Comparison of ENCODE assay signal across 18 mouse cellular contexts in the genomic region with DNA sequence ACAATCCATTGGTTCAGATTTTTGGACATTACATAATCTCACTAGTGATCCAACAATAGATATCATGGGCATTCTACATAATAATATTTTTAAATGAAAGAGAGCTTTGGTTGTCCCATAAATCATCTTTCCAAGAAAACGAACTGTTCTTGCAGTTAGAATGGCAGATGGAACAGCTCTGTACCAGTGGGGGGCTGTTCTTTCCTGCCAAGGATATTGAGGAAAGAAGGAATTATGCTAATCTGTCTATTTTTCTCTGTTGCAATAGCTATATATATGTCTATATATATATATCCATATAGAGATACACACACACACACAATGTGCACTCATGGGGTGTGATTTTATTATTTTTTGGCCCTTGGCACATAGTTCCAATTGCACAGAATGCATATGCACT.
DNase-seq lines count a peak whose midpoint lies in the region; ATAC-seq lines count a peak whose summit lies in the region.
"Had no signal": no experiment of that assay in that cellular context is flagged by ENCODE, and none has a peak within 500 bp of the region (broad histone marks: within the 10 kb centered on the region; RNA-seq: fewer than 3 reads in every experiment).

No protein-coding gene starts in this region.

- no peak overlapping the region for H3K27ac ChIP-seq in forebrain, embryonic 14.5 days (ENCODE audit: low read depth, low read length)
- no peak overlapping the region for H3K27ac ChIP-seq in forebrain, embryonic 12.5 days
- H3K27ac ChIP-seq: embryonic facial prominence, embryonic 13.5 days; heart, embryonic 15.5 days; stomach, postnatal 0 days had no signal

- no peak overlapping the region for H3K4me2 ChIP-seq in forebrain, embryonic 14.5 days (ENCODE audit: low read length)
- no peak overlapping the region for H3K4me2 ChIP-seq in forebrain, embryonic 12.5 days
- H3K4me2 ChIP-seq: embryonic facial prominence, embryonic 13.5 days; heart, embryonic 15.5 days had no signal

- peak; percentile 32 for DNase-seq in forebrain, embryonic 14.5 days (ENCODE audit: low spot score)
- peak; percentile 65 for DNase-seq in left cerebral cortex, postnatal 4 days
- DNase-seq in left cerebral cortex, adult 8-10 months (ENCODE audit: low spot score in 2 of 2), result no peak
- peak; percentile 39 for DNase-seq in cerebellum, adult 8-10 months
- peak; percentile 23 for DNase-seq in telencephalon, adult 2 months (ENCODE audit: low read depth, low spot score)
- no peak for DNase-seq in thymus, postnatal 14 days
- DNase-seq in gastrocnemius, postnatal 4 days (ENCODE audit: low spot score in 2 of 2), result no peak
- DNase-seq: adrenal gland, postnatal 10 days; gastrocnemius, postnatal 14 days; kidney, adult 11 months; liver; lung, postnatal 10 days; right cerebral cortex, postnatal 4 days had no signal

- H3K9ac ChIP-seq in forebrain, embryonic 14.5 days (ENCODE audit: low read length), result no peak overlapping the region
- no peak overlapping the region for H3K9ac ChIP-seq in forebrain, embryonic 12.5 days
- H3K9ac ChIP-seq: embryonic facial prominence, embryonic 13.5 days; heart, embryonic 15.5 days had no signal

- no peak for ATAC-seq in forebrain, embryonic 14.5 days
- ATAC-seq in forebrain, embryonic 12.5 days (ENCODE audit: low FRiP score), result no peak
- ATAC-seq: activated CD4-positive, CD25-positive, alpha-beta regulatory T cell, adult 4 months had no signal

- WGBS in forebrain, embryonic 14.5 days, result 71% methylated on average over 1 of the region's 1 CpGs
- 87% methylated on average over 1 of the region's 1 CpGs for WGBS in forebrain, embryonic 12.5 days

- no peaks in the 10 kb centered on the region for H3K9me3 ChIP-seq in forebrain, embryonic 14.5 days (replicated peaks; ENCODE audit: control insufficient read depth, low read length)
- H3K9me3 ChIP-seq in forebrain, embryonic 12.5 days, result no peaks in the 10 kb centered on the region
- H3K9me3 ChIP-seq: embryonic facial prominence, embryonic 13.5 days; heart, embryonic 15.5 days had no signal

- H3K36me3 ChIP-seq in forebrain, embryonic 14.5 days (ENCODE audit: control insufficient read depth, insufficient read depth, low read length), result no peaks in the 10 kb centered on the region
- no peaks in the 10 kb centered on the region for H3K36me3 ChIP-seq in forebrain, embryonic 12.5 days (replicated peaks)
- H3K36me3 ChIP-seq: embryonic facial prominence, embryonic 13.5 days; heart, embryonic 15.5 days had no signal

- intact Hi-C loops in left cerebral cortex, postnatal 4 days (cut with DNase I), result no loop called here

- no peaks in the 10 kb centered on the region for H3K4me1 ChIP-seq in forebrain, embryonic 14.5 days (ENCODE audit: control insufficient read depth, insufficient read depth, low read length)
- no peaks in the 10 kb centered on the region for H3K4me1 ChIP-seq in forebrain, embryonic 12.5 days
- H3K4me1 ChIP-seq: embryonic facial prominence, embryonic 13.5 days; heart, embryonic 15.5 days had no signal

- no peak overlapping the region for H3K4me3 ChIP-seq in forebrain, embryonic 14.5 days (ENCODE audit: low read depth, low read length)
- no peak overlapping the region for H3K4me3 ChIP-seq in forebrain, embryonic 12.5 days (replicated peaks)
- H3K4me3 ChIP-seq: embryonic facial prominence, embryonic 13.5 days; heart, embryonic 15.5 days had no signal

- H3K27me3 ChIP-seq in forebrain, embryonic 14.5 days (replicated peaks; ENCODE audit: control insufficient read depth, insufficient read depth, low read length), result no peaks in the 10 kb centered on the region
- H3K27me3 ChIP-seq in forebrain, embryonic 12.5 days, result no peaks in the 10 kb centered on the region
- H3K27me3 ChIP-seq: embryonic facial prominence, embryonic 13.5 days; heart, embryonic 15.5 days had no signal

Comparison
In these comparisons a context has a peak if more than half of its experiments do, and no peak if none do; other contexts are left out.
1. DNase-seq: peak in forebrain, embryonic 14.5 days (single experiment), left cerebral cortex, postnatal 4 days (single experiment), cerebellum, adult 8-10 months (single experiment) and telencephalon, adult 2 months (single experiment); none in left cerebral cortex, adult 8-10 months (0 of 2), thymus, postnatal 14 days (single experiment) and gastrocnemius, postnatal 4 days (0 of 2).